Mouse (Mus musculus) thymus, adult 2 months (tissue): Measurements from ENCODE around the gene Wdr5.

Experiments used
- CTCF ChIP-seq: fragments of 200-500 bp; IDR thresholded peaks from 2 replicates; pipeline ENCODE4 v1.5.1; 2012; ENCODE audit warnings: mild to moderate bottlenecking, control low read depth, low read length, moderate library complexity, borderline replicate concordance; ENCODE audit not compliant: control insufficient read depth, poor library complexity, insufficient read depth; ENCODE audit errors: extremely low read depth
- POLR2A ChIP-seq: fragments of 200-500 bp; IDR thresholded peaks from 2 replicates; pipeline ENCODE4 v1.6.1; 2012; ENCODE audit warnings: mild to moderate bottlenecking, low read length, control low read depth, moderate library complexity; ENCODE audit not compliant: control insufficient read depth, poor library complexity, insufficient read depth; ENCODE audit errors: extremely low read depth

DNA sequence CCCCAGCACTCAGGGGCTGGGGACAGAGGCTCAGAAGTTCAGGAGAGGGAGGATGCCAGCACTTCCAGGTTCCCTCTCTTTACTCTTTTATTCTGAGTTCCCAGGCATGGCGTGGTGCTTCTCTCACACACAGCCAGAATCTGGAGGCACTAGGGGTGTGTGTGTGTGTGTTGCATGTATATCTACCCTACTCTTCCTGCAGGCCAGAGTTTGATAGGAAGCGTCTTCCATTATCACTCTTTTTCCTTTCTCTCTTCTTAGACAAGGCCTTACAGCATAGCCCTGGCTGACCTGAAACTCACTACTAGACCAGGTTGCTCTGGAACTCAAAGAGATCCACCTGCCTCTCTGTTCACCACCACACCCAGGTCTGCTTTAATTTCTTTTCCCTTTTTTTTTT lies 24.0 kb upstream of the Wdr5 start:
- TF ChIP-seq CTCF (no peak), POLR2A (no peak)
